Mouse (Mus musculus): ENCODE results near the gene Gm4553.
"Not testable (repeated sequence)": the region's sequence is repeated elsewhere in the genome, so short reads cannot be mapped to it uniquely, and the experiment has no call there.

Gm4553 gene

GRCm38 (mm10) chr7:142165639-142166038 lies at the start of gene Gm4553:
Gm4553 (minus strand) TSS chr7:142165739.
- in situ Hi-C loops (cut with MboI; ENCODE audit: low pct_unique_long_range_greater_than_20kb in 1 of 2, low sequenced_read_pairs in 2 of 2, unreplicated experiment in 1 of 2): not testable (repeated sequence)

DNA sequence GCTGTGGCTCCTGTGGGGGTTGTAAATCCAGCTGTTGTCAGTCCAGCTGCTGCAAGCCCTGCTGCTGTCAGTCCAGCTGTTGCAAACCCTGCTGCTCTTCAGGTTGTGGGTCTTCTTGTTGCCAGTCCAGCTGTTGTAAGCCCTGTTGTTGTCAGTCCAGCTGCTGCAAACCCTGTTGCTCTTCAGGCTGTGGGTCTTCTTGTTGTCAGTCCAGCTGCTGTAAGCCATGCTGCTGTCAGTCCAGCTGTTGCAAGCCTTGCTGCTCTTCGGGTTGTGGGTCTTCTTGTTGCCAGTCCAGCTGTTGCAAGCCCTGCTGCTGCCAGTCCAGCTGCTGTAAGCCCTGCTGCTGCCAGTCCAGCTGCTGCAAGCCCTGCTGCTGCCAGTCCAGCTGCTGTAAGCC lies 46.6 kb upstream of the Gm4553 start:
- in situ Hi-C loops (cut with MboI; ENCODE audit: low pct_unique_long_range_greater_than_20kb in 1 of 2, low sequenced_read_pairs in 2 of 2, unreplicated experiment in 1 of 2): loop anchor here in 1 of 2 experiments (25.0 kb wide), 1 partner anchor 1025 kb away; no protein-coding TSS in a partner anchor

GRCm38 (mm10) chr7:142211559-142211958 lies 46.0 kb upstream of the Gm4553 start, which contains the start of gene Gm7579:
Gm7579 (plus strand) TSS chr7:142211859.
- in situ Hi-C loops (cut with MboI; ENCODE audit: low pct_unique_long_range_greater_than_20kb in 1 of 2, low sequenced_read_pairs in 2 of 2, unreplicated experiment in 1 of 2): loop anchor here in 1 of 2 experiments (25.0 kb wide), 1 partner anchor 1026 kb away; no protein-coding TSS in a partner anchor

GRCm38 (mm10) chr7:142206891-142207290 lies 41.4 kb upstream of the Gm4553 start:
- in situ Hi-C loops (cut with MboI; ENCODE audit: low pct_unique_long_range_greater_than_20kb in 1 of 2, low sequenced_read_pairs in 2 of 2, unreplicated experiment in 1 of 2): loop anchor here in 1 of 2 experiments (25.0 kb wide), 1 partner anchor 1030 kb away; no protein-coding TSS in a partner anchor

DNA sequence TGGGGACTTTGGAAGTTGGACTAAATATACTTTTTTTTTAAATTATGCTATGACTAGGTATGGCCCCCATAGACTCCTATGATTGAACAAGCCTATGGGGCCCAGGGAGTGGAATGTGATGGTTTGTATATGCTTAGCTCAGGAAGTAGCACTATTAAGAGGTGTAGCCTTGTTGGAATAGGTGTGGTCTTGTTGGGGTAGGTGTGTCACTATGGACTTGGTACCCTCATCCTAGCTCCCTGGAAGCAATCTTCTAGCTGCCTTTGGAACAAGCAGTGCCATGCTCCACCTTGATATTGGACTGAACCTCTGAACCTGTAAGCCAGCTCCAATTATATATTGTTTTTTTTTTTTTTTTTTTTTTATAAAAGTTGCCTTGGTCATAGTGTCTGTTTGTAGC lies 39.9 kb upstream of the Gm4553 start:
- in situ Hi-C loops (cut with MboI; ENCODE audit: low pct_unique_long_range_greater_than_20kb in 1 of 2, low sequenced_read_pairs in 2 of 2, unreplicated experiment in 1 of 2): loop anchor here in 1 of 2 experiments (25.0 kb wide), 1 partner anchor 1032 kb away; no protein-coding TSS in a partner anchor

DNA sequence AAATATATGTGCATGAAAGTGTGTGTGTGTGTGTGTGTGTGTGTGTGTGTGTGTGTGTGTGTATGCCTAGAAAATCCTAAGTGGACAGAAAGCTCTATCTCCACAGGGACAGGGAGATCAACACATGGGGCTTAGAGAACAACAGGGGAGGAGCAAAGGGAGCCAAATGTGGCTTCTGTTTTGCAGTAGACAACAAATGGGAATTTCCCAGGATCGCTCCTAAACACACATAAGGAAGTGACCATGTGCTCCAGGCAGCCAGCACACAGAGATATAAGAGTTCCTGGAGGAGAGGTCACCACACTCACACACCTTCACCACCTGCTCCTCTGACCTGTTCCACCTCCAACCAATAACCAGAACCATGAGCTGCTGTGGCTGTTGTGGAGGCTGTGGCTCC lies 35.5 kb upstream of the Gm4553 start, which contains the start of gene Krtap5-3:
Gene Krtap5-3, plus strand, starts transcription at position 301 of the 400 bp plus-strand sequence.
- in situ Hi-C loops (cut with MboI; ENCODE audit: low pct_unique_long_range_greater_than_20kb in 1 of 2, low sequenced_read_pairs in 2 of 2, unreplicated experiment in 1 of 2): loop anchor here in 1 of 2 experiments (25.0 kb wide), 1 partner anchor 1036 kb away; no protein-coding TSS in a partner anchor

GRCm38 (mm10) chr7:142198748-142199147 lies 33.2 kb upstream of the Gm4553 start:
- in situ Hi-C loops (cut with MboI; ENCODE audit: low pct_unique_long_range_greater_than_20kb in 1 of 2, low sequenced_read_pairs in 2 of 2, unreplicated experiment in 1 of 2): no loop called here

DNA sequence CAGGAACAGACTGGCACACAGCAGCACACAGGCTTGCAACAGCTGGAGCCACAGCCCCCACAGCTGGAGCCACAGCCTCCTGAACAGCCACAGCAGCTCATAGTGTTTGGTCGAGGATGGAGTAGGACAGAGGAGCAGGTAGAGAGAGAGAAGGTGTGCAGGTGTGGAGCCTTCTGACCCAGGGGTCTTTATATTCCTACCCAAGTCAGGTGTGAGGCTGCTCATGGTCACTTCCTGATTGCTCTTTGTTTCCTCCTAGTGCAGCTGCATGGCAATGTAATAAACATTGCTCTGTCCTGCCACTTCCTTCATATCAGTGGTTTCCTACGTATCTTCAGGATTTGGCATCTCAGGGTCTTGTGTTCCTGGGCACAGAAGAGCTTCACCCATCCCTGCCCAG lies 24.8 kb upstream of the Gm4553 start, which contains the start of gene Gm10153:
Gene Gm10153, minus strand, starts transcription at position 101 of the 400 bp plus-strand sequence.
- in situ Hi-C loops (cut with MboI; ENCODE audit: low pct_unique_long_range_greater_than_20kb in 1 of 2, low sequenced_read_pairs in 2 of 2, unreplicated experiment in 1 of 2): no loop called here

DNA sequence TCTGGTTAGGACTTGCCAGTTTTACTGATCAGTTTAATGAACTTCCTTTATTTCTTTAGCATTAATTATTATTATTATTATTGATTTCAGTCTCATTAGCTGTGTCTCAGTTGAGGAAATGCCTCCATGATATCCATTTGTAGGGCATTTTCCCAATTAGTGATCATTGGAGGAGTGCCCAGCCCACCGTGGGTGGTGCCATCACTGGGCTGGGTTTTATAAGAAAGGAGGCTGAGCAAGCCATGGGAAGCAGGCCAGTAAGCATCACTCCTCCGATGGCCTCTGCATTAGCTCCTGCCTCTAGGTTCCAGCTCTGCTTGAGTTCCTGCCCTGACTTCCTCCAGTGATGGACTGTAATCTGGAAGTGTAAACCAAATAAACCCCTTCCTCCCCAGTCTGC lies 22.6 kb upstream of the Gm4553 start:
- in situ Hi-C loops (cut with MboI; ENCODE audit: low pct_unique_long_range_greater_than_20kb in 1 of 2, low sequenced_read_pairs in 2 of 2, unreplicated experiment in 1 of 2): no loop called here

GRCm38 (mm10) chr7:142181021-142181420 lies 15.5 kb upstream of the Gm4553 start:
- in situ Hi-C loops (cut with MboI; ENCODE audit: low pct_unique_long_range_greater_than_20kb in 1 of 2, low sequenced_read_pairs in 2 of 2, unreplicated experiment in 1 of 2): no loop called here

- in situ Hi-C loops (cut with MboI; ENCODE audit: low pct_unique_long_range_greater_than_20kb in 1 of 2, low sequenced_read_pairs in 2 of 2, unreplicated experiment in 1 of 2): no loop called here
Measured at GRCm38 (mm10) chr7:142178685-142179084, 13.1 kb upstream of the Gm4553 start.

- in situ Hi-C loops (cut with MboI; ENCODE audit: low pct_unique_long_range_greater_than_20kb in 1 of 2, low sequenced_read_pairs in 2 of 2, unreplicated experiment in 1 of 2): not testable (repeated sequence)
Measured at GRCm38 (mm10) chr7:142175905-142176304, 10.4 kb upstream of the Gm4553 start, which contains the start of gene Krtap5-2. Krtap5-2 (minus strand) TSS chr7:142176005.

- in situ Hi-C loops (cut with MboI; ENCODE audit: low pct_unique_long_range_greater_than_20kb in 1 of 2, low sequenced_read_pairs in 2 of 2, unreplicated experiment in 1 of 2): no loop called here
Measured at GRCm38 (mm10) chr7:142169836-142170235, 4.3 kb upstream of the Gm4553 start.

DNA sequence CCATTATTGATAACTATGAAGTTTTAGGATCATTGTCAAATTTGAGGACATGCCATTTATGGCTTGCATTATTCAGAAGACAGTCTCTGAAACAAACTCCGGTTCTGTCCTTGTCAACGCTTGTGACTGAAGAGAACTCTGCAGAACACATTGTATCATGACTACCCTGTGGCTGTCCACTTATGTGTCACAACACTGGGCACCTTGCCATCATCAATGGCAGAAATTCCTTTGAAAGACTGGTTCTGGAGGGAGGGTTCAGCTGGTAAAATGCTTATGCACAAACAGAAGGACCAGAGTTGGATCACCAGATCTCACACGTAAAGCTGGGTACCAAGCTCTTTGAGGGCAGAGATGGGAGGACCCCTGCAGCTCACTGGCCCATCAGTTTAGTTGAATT lies 6.2 kb downstream of the Gm4553 start:
- in situ Hi-C loops (cut with MboI; ENCODE audit: low pct_unique_long_range_greater_than_20kb in 1 of 2, low sequenced_read_pairs in 2 of 2, unreplicated experiment in 1 of 2): no loop called here

DNA sequence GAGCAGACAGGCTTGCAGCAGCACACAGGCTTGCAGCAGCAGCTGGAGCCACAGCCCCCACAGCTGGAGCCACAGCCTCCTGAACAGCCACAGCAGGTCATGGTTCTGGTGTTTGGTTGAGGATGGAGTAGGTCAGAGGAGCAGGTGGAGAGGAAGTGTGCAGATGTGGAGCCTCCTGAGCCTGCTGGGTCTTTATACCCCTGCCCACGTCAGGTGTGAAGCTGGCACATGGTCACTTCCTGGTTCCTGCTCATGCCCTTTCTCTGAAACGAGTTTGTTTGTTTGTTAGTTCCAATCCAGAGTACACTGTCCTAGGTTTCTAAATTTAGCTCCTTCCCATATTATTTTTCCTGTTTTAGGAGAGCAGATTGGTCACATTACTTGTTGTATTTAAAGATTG lies 8.5 kb downstream of the Gm4553 start, which contains the start of gene Gm29735:
Gene Gm29735, minus strand, starts transcription at position 101 of the 400 bp plus-strand sequence.
- in situ Hi-C loops (cut with MboI; ENCODE audit: low pct_unique_long_range_greater_than_20kb in 1 of 2, low sequenced_read_pairs in 2 of 2, unreplicated experiment in 1 of 2): not testable (repeated sequence)

DNA sequence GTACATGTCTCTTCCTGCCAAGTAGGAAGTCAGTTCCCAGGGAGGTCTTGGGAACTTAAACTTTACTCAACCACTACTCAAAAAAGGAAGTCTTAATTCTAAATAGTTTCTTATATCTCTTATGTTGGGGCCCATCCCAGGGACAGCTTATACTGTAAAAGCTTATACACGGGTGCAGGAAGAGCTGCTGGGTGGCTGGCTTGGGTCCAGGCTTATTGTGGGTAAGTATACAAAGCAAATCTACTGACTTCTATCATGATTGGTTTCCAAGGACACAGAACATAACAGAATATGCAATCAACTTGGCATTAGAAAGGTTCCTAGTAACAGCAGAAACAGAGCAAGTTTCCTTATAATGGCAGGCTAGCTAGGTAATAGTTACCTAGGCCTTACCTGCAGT lies 10.2 kb downstream of the Gm4553 start:
- in situ Hi-C loops (cut with MboI; ENCODE audit: low pct_unique_long_range_greater_than_20kb in 1 of 2, low sequenced_read_pairs in 2 of 2, unreplicated experiment in 1 of 2): no loop called here

GRCm38 (mm10) chr7:142152191-142152590 lies 13.3 kb downstream of the Gm4553 start:
- in situ Hi-C loops (cut with MboI; ENCODE audit: low pct_unique_long_range_greater_than_20kb in 1 of 2, low sequenced_read_pairs in 2 of 2, unreplicated experiment in 1 of 2): no loop called here

GRCm38 (mm10) chr7:142148633-142149032 lies 16.9 kb downstream of the Gm4553 start:
- in situ Hi-C loops (cut with MboI; ENCODE audit: low pct_unique_long_range_greater_than_20kb in 1 of 2, low sequenced_read_pairs in 2 of 2, unreplicated experiment in 1 of 2): loop anchor here (5.0 to 10.0 kb wide), 2 partner anchors 96 to 99 kb away; partner anchors contain the start of gene Gm40460 (in 1 of the 2)

DNA sequence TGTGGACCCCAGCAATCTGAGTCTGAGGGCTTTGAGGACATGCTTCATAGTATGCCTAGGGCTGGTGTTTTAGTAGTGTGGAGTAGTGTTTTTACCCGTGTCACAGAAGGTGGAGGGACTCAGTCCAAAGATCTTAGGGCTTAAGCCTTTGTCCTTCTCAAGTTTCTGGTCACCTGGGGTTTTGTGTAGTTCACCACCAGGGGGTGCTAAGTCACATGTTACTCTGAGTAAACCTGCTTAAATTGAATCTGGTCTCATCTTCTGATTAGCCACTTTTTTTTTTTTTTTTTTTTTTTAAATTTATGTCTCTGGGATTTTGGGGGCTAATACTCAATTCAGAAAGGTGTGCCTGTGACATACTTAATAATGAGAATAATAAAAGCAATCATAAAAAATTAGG lies 19.5 kb downstream of the Gm4553 start:
- in situ Hi-C loops (cut with MboI; ENCODE audit: low pct_unique_long_range_greater_than_20kb in 1 of 2, low sequenced_read_pairs in 2 of 2, unreplicated experiment in 1 of 2): loop anchor here (5.0 to 10.0 kb wide), 2 partner anchors 99 to 101 kb away; partner anchors contain the start of gene Gm40460 (in 1 of the 2)

DNA sequence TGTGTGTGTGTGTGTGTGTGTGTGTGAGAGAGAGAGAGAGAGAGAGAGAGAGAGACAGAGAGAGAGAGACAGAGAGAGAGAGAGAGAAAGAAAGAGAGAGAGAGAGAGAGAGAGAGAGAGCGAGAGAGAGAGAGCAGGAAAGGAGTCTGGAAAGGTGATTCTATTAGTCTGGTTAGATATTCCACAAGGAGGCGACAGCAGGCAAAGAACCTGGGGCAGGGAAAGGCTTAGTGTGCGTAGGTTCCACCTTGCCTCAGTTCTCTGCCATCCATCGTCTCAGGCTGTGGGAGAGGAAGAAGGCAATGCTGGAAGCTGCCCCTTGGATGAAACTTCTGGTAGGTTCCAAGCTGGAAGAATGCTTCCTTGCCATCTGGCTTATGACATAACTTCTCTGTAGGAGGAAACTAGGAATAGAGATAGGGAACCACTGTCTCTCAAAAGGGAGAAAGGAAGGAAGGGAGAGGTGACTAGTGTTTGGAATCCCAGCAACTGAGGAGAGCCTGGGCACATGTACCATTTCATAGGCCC lies 20.1 kb downstream of the Gm4553 start:
- in situ Hi-C loops (cut with MboI; ENCODE audit: low pct_unique_long_range_greater_than_20kb in 1 of 2, low sequenced_read_pairs in 2 of 2, unreplicated experiment in 1 of 2): loop anchor here (5.0 to 10.0 kb wide), 2 partner anchors 99 to 102 kb away; partner anchors contain the start of gene Gm40460 (in 1 of the 2)

All from mouse embryonic stem cell (cell line).